16 mouse cellular contexts compared by ENCODE assay signal in the genomic region with DNA sequence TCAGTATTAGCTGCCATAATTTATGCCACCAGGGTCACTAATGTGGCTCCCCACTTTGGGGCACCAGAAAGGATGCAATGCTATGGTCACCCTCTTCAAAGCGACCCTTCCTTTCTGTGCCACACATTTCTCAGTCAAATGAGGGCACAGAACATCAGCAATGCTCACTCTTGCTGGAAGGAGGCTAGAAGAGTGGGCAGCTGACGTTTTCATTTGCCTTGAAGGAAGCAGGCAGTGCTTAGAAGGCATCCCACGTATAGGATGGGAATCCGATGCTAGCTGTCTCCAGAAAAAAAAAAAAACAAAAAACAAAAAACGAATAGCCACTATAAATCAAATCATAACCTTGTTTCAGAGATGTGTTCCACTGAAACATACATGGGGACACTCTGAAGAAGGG.
"Had no signal": no experiment of that assay in that cellular context is flagged by ENCODE, and none has a peak within 500 bp of the region (broad histone marks: within the 10 kb centered on the region; RNA-seq: fewer than 3 reads in every experiment).

No protein-coding gene starts in this region.

- DNase-seq: lung, adult 18-20 months; lung, embryonic 14.5 days; lung, postnatal 10 days; lung, postnatal 4 days; midbrain, embryonic 14.5 days; right cerebral cortex, postnatal 14 days; thymus, adult 2 months; thymus, postnatal 25 days; thymus, postnatal 4 days had no signal

- H3K4me3 ChIP-seq: midbrain, embryonic 10.5 days; midbrain, embryonic 12.5 days; myocyte; neural tube, embryonic 13.5 days; neural tube, embryonic 15.5 days; stomach, embryonic 15.5 days had no signal

- H3K27ac ChIP-seq: midbrain, embryonic 10.5 days; midbrain, embryonic 12.5 days; neural tube, embryonic 13.5 days; neural tube, embryonic 15.5 days; stomach, embryonic 15.5 days; stomach, postnatal 0 days had no signal

- H3K4me1 ChIP-seq: stomach, embryonic 15.5 days had no signal
